Mouse (Mus musculus) left cerebral cortex, postnatal 10 days (tissue): ENCODE data around the gene Rcsd1. TPM values are rescaled to one million over a fixed set of nuclear protein-coding genes. Genes with fewer than 3 reads are reported as not detected.

Experiments used
- DNase-seq, 2 experiments: peaks; one replicate each; pipeline ENCODE4 v3.0.0; 2021 to 2022; ENCODE audit warnings: low spot score in 2 of 2, mixed read lengths in 1 of 2; ENCODE audit errors: extremely low spot score in 1 of 2
- intact Hi-C: fragments of 180-260 bp; cut with DNase I; formaldehyde crosslinking; loops from one replicate; pipeline ENCODE4 v1.15.1; 2025
- total RNA-seq, 2 experiments: library from RNA; stranded (reverse); gene quantifications; 2 replicates each; pipeline ENCODE4 v1.2.3; 2021

Rcsd1 gene
- total RNA-seq, 2 experiments from 2014 or later: 5.8 to 7.0 TPM

DNA sequence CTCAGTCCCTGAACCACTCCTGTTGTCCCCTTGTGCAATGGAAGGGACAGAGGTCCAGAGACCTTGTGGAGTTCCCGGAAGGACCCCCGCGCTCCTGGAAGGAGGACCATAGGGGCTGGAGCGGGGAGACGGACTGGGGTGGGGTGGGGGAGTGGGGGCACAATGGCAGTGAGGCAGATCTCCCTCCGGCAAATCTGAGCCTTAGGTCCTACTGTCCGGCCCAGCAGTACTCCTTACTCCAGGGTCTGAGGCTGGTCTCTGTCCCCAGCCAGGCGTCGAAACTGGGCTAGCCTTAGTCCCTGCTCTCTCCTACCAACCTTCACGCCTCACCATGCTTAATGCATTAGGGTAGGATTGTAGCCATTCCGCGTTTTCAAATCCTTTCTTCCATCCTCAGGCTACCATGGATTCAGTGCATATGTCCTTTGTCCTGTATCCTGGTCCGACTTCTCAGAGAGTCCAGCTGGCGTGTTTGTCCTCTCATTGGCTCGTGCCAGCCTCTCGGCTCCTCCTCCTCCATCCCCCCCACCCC lies 66.7 kb downstream of the Rcsd1 start:
- intact Hi-C loops: loop anchor here (5.0 to 10.0 kb wide), 2 partner anchors 56 to 178 kb away; partner anchors contain the start of genes Dcaf6 and Mpc2
- DNase-seq: peak; percentile 56 to 65

DNA sequence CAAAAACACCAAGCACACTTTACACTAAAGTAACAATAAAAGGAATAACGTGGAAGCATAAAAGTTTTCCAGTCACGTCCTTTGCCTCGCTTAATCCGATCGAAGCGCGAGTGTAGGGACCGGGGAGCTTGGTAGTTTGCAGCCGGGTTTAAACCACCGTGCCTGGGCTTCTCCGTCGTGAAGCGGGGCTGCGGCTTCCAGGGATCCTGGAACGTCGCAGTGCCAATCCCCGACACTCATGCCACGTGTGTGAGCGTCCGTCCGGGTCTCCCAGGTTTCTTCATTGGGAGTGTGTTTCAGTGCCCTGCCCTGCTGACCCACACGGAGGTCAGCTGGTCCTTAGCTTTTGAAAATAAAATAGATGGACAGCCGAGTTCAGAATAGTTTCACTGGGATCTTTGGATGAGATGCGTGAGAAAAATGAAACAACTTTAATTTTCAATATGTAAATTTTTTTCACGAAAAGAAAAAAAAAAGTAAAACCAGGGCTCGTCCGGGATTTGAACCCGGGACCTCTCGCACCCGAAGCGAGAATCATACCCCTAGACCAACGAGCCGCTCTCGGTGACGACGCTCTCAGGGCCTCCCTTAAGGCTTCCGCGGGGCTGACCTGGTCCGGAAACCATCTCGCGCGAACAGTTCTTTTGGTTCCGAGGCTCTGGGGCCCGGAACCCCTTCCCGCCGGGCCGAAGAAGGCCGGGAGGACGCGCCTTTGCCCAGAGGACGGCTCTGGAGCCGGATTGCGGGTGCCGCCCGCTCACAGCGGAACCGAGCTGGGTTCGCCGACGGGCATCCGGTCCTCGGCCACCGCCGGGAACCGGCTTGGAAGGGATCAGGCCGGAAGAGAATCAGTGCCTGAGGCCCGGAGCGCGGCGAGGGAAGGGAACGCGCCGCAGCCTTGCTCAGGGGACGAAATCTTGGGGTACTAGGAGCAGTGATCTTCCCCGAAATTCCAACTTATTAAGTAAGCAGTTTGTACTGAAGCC lies 67.5 kb downstream of the Rcsd1 start:
- intact Hi-C loops: loop anchor here (5.0 to 10.0 kb wide), 2 partner anchors 55 to 177 kb away; partner anchors contain the start of genes Dcaf6 and Mpc2

DNA sequence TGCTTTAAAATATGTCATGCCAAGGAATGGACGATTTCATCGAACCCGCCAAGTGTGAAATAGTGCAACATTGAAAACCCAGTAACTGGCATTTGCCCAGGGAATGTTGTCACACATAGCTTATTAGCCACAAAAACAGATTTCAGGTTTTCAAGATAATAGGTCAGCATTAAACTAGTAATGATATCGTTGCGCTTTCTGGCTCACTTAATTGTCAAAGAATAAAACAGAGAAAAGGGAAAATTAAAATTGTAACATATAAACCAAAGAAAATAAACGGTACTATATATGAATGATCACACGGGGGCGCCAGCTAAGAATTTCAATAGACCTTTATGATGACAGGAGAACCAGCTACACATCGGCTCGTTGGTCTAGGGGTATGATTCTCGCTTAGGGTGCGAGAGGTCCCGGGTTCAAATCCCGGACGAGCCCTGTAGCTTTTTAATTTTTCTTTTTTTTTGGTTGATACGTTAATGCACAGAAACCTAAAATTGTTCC lies 68.2 kb downstream of the Rcsd1 start:
- intact Hi-C loops: loop anchor here (5.0 to 10.0 kb wide), 2 partner anchors 54 to 177 kb away; partner anchors contain the start of genes Dcaf6 and Mpc2

More for the DNA sequence above, 67.5 kb downstream of the Rcsd1 start:
- DNase-seq: peak; percentile 87 to 89

DNA sequence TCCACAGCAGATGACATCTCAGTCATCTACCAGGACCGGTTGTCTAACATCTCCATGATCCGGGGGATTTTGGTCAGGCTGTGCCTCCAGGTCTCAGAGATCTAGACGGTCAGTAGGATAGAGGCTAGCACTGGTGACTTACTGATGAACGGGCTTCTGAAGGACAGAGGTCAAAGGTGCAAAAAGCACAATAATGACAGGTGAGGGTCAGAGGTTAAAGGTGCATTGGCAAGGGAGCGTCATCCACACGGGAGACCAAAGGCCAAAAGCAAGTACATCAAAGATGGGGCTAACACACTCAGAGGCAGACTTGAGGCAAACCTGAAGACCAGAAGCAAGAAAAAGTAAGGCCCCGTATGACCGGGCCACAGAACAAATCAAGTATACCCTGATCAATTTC lies 73.3 kb downstream of the Rcsd1 start:
- no peak for DNase-seq
- intact Hi-C loops: no loop called here

More for the DNA sequence above, 68.2 kb downstream of the Rcsd1 start:
- DNase-seq: peak; percentile 64 to 82

DNA sequence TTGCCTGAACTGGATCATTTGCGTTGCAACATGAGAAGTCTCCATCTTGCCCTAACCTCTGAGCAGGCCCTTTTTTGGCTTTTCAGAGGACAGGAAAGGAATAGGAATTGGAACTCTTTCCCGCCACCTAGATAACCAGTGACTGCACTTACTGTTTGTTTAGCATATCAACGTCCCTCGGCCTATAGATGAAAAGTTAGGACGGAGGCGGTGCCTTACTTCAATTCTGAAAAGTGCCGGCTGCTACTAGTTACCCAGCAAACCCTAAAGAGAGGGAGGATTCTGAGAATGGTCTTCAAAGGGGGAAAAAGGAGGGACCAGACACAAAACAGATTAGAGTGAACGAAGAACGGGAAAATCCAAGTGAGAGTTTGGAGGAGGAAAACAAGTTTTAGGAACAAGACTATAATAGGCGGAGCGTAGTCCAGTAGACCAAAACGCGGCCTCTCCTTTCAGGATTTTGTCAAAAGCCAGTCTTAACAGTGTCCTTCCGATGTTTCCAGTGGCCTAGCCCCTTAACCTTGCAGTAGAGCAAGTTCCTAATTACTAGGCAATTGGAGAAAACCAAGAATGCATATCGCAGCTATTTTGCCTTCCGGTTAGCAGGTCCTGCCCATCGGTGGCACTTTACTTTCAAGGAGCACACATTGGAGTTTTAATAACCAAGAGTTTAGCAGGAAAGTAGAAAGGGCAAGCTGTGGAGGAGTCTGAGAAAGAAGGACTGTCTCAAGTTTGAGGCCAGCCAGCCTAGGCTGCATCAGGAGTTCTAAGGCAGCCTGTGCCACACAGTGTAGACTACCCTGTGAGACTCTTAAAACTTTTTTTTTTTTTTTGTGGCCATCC lies 74.3 kb downstream of the Rcsd1 start:
- intact Hi-C loops: no loop called here
- DNase-seq: no peak

DNA sequence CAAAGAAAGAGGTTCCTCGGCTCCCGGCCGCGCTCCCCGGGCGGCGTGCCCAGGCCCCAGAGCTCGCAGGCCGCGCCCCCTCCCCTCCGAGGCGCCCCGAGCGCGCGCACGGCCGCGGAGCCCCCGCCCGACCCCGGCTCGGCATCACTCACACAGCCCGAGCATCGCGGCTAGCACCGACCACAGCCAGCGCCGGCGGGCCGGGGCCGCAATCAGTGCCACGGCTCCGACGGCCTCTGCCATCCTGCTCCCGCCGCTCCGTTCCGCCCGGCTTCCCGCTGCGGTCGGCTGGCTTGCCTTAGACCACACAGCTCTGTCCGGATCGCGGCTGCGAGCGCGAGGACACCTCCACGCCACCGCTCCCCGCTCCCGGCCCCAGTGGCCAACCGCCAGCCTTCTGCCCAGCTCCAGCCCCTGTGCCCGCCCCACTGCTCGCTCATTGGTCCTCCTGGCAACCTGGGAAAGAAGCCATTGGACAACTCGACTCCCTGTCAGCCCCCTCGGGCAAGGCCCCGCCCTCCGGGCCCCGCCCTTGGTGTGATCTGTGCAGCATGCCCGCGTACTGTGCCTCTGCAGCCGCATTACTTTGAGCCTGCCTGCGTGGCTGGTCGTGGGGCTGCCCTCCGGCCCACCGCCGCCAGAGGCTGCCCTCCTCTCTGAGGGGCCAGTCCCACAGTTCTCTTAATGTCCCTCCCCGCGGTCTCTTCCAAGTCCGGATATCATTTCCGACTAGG lies 75.2 kb downstream of the Rcsd1 start, which contains the start of gene Mpzl1:
TSS of gene Mpzl1 (minus strand) at position 388 of the 734 bp plus-strand sequence.
- intact Hi-C loops: no loop called here
- peak; percentile 97 to 100 for DNase-seq

DNA sequence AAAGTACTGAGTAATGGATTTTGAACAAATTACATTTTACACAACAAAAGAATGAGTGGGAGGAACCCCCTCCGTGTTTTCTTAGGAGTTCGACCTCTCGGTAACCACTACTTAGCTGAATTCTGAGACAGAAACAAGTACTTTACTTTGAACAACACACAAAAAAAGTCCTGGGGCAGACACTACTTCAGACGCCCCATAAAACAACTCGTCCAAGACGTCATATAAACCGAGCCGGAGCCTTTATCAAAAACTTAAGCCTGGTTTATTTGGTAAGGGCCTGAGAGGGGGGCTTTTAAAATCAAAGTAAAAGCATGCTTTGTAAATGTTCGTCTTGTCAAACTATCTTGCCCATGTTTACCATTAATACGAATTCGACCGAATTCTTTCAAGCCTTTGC lies 76.2 kb downstream of the Rcsd1 start:
- no peak for DNase-seq
- intact Hi-C loops: no loop called here

DNA sequence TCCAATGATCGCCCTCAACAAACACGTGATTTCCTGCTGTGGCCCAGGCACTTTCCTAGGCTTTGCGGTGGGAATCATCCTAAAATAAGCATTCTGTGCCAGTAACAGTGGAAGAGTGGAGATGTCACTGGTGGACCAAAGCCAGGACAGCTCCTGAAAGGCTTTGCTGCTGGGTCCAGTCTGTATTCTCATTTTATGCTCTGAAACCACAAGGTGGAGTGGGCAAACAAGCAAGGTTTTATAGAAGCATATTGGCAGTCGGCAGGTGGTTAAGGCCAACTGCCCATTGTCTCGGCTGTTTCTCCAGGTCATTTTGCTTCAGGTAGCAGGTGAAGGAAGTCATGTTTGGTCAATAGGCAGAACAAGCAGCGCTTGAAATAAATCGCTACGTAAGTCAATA lies 78.4 kb downstream of the Rcsd1 start:
- intact Hi-C loops: no loop called here
- DNase-seq: no peak

DNA sequence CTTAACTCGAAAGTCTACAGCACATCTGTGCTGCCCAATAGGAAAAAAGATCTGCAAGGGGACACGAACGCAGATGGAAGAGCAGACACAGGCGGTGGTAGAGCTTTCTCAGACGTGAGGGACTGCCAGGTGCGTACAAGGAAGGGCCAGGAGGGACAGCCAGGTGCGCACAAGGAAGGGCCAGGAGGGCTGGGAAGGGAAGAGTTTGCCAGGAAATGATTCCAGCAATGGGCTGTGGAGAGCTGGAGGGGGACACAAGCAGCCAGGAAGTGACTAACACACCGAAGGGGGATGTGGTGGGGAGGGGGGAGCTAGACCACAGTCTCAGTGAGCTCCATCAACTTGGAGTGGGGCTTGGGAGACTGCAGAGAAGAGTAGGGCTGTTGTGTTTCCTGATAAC lies 79.6 kb downstream of the Rcsd1 start:
- no peak for DNase-seq
- intact Hi-C loops: no loop called here

DNA sequence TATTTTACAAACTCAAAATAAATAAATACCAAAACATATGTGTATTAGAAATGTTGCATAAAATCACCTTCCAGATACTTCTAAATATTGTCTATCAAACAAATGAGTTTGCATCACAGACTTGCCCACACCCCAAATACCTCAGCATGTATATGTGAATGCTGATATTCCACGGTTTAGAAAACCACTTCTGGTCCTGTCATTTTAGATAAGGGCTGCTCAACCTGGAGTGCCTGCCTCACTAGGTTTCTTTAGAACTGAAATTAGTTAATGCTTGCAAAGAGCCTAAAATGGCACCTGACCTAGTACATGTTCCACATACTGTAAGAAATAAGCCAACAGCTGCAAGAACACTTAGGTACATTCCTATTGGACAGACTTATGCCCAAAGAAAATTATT lies 81.0 kb downstream of the Rcsd1 start:
- intact Hi-C loops: no loop called here
- no peak for DNase-seq

DNA sequence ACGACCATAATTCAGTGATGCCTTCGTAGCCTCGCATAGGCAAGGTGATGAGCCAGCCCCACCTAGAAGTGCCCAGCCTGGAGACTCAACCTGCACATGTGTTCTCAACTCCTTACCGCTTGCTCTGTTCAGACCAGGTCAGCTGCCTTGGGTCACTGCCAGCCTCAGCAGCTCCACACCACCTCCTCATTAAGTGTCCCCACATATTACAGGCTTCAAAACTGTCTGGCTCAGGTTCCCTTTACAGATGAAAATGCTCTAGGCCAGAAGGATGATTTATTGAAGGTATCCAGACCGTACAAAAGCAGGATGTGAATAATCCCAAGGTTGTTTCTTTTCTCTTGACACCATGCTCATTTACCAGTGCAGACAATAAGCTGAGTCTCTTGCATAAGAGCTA lies 83.7 kb downstream of the Rcsd1 start:
- no peak for DNase-seq
- intact Hi-C loops: no loop called here

DNA sequence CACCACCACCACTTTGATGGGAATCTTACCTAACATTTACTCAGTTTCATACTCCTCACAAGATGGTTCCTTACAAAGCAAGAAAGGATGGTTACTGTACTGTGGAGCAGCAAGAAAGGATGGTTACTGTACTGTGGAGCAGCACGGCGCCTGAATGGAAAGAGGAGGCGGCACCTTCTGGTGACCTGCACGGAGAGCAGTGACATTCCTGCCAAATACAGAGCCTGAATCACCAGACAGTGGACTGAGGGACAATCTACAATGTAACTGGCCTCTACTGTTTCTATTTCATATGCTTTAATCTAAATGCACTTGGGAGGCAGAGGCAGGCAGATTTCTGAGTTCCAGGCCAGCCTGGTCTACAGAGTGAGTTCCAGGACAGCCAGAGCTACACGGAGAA lies 84.5 kb downstream of the Rcsd1 start:
- DNase-seq: no peak

DNA sequence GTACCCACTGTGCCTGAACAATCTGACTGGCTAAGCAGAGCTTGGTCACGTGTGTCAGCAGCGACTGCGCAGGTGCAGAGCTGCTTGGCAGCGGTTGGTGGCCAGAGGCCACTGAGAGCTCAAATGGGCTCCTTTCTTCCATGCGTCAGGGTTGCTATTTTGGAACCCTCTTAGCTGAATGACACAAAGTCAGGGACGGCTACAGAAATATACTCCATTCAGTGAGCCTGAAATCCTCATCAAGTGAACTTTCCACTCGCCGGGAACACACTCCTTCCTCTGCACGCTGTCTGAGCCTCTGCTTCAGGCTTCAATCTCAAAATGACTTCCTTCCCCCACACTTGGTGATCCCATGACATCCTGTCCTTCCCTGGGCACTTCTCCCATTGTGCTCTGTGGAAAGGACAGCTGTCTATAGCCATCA lies 91.3 kb downstream of the Rcsd1 start:
- no peak for DNase-seq
- intact Hi-C loops: no loop called here

More for the DNA sequence above, 84.5 kb downstream of the Rcsd1 start:
- intact Hi-C loops: no loop called here

DNA sequence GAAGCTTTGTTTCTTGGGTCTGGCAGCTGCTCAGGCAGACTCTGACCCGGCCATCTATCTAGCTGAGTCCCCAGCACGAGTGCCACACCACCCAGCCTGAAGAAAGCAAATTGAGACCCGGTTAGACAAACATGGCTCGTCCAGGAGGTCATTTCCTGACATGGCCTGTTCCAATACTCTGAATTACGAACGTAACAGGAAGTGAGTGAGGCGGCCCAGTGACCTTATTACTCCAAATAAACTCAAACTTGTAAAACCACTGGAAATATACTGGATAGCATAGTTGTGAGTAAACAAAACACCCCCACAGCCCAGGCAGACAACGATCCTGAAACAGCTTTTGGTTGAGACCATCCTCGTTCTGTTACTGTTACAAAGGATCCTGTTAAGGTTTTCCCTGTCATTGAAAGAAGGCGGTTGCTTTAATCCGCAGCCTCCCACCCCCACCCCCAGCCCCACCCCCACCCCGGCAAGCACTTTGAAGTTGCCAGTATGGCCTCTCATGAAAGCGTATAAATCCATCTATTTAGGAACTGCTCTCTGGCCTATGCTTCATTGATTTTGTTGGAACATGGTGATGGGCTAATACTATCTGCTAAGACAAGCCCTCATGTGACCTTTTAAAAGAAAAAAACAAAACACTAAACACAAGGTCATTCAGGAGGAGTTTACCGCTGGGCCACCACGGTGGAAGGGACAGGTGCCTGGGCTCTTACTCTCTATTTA lies 92.2 kb downstream of the Rcsd1 start:
- DNase-seq: peak in 1 of 2 experiments; percentile 47
- intact Hi-C loops: no loop called here

DNA sequence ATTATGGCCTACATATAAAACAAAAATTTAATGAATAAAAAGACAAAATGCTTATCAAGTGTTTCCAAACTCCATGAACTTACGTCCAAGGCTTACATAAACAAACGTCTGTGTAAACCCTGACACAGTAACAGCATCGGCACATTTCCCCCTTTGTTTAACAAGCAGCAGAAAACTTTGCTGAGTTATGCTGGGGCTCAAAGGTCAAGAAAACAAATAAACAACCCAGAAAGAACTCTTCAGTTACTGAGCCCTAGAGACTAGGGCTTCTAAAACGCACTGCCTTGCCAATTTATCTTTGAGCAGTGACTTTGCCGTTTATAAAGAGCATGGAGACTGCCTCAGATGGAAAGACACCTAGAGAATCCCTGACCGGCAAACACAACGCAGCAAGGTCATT lies 92.9 kb downstream of the Rcsd1 start:
- DNase-seq: no peak
- intact Hi-C loops: no loop called here

DNA sequence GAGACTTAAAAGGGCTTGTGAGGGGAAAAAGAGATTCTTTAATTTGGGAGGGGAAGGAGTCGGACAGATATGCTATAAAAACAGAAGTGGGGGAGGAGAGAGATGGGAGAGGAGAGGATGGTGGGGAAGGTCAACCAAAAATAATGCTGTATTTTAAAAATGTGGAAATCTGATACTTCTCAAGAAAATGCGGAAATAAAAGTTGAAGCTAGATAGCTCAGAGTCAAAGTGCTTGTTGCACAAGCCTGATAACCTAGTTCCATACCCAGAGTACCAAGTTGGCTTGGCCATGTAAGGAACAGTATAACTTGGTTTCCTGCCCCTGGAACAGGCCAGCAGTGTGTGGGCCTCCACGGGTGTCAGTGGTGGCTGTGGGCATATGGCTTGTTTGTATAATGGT lies 94.8 kb downstream of the Rcsd1 start:
- no peak for DNase-seq
- intact Hi-C loops: no loop called here

DNA sequence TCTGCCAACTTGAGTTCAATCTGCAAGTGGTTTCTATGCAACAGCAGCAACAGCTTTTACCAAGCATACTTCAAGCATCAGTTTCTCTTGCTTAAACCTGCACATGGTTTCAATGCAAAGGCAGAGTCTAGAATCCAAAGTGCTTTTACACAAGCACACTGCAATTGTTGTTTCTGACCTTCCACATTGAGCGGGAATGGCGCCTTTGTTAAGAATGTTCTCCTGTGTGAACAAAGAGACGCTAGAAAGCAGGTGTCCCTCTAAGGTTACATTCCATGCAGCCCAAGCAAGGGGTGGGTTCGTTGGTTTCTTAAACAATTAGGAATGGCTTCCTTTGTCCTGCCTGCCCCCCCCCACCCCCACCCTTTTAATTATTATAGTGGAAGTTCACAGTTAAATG lies 95.6 kb downstream of the Rcsd1 start:
- no peak for DNase-seq
- intact Hi-C loops: no loop called here

DNA sequence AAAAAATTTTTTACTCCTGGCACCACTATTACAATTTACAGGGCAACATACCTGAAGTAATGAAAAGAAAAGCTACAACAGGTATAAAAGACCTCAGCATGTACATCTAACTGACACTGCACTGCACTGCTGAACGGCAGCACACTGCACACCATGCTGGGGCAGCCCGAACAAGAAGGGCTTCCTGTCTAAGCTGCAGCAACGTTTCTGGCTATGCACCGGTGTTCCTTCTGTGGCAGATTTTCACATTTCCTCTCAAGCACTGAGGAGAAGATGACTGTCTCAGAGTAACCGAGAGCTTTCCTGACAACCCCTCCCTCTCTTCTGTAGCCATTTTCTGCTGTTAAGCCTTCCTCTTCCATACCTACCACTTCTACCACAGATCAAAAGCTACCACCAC lies 96.8 kb downstream of the Rcsd1 start:
- intact Hi-C loops: no loop called here
- no peak for DNase-seq
